Mouse (Mus musculus) C2C12 (cell line): Measurements from ENCODE around the gene Mcpt8.

ENCODE experiments used
- CTCF ChIP-seq: IDR thresholded peaks from one replicate; pipeline ENCODE4 v1.5.1; 2011; ENCODE audit not compliant: control insufficient read depth, insufficient read depth, insufficient read length
- MAX ChIP-seq: IDR thresholded peaks from one replicate; pipeline ENCODE4 v1.6.1; 2011; ENCODE audit warnings: mild to moderate bottlenecking, control low read depth
- MYOD1 ChIP-seq: IDR thresholded peaks from one replicate; pipeline ENCODE4 v1.6.1; 2011; ENCODE audit warnings: low read depth; ENCODE audit not compliant: control insufficient read depth, insufficient read length
- MYOG ChIP-seq: IDR thresholded peaks from one replicate; pipeline ENCODE4 v1.6.1; 2011; ENCODE audit not compliant: control insufficient read depth, insufficient read length; ENCODE audit errors: extremely low read depth
- USF1 ChIP-seq: IDR thresholded peaks from one replicate; pipeline ENCODE4 v1.6.1; 2011; ENCODE audit warnings: low read depth, mild to moderate bottlenecking, control low read depth, moderate library complexity

- TF ChIP-seq CTCF (no peak), MYOD1 (no peak), USF1 (peak; percentile 31), MAX (no peak), MYOG (no peak)
Observed at GRCm38 (mm10) chr14:56057722-56058121, 27.4 kb downstream of the Mcpt8 start.
